Mouse (Mus musculus): ENCODE results near the gene Tcf20. TPM values are rescaled to one million over a fixed set of nuclear protein-coding genes. Genes with fewer than 3 reads are reported as not detected.

Gene Tcf20
- total RNA-seq, 1 experiment = 143 TPM

GRCm38 (mm10) chr15:82917207-82917844 lies 70.3 kb downstream of the Tcf20 start:
- no peak overlapping the region for H3K27ac ChIP-seq (ENCODE audit: insufficient read depth, low read depth, low read length, poor library complexity, severe bottlenecking)
- no peaks in the 10 kb centered on the region; a peak in 1 of 4 replicates for H3K4me1 ChIP-seq (ENCODE audit: control insufficient read depth in 2 of 2, insufficient read depth in 2 of 2, low read length in 2 of 2, poor library complexity in 1 of 2)
- TF ChIP-seq CHD2 (IDR thresholded peaks at IDR 0.05; ENCODE audit: low read depth, low read length) = no peak
- no peaks in the 10 kb centered on the region for H3K9me3 ChIP-seq (ENCODE audit: control insufficient read depth, insufficient read depth, low read depth, low read length)
- peak overlapping the region; percentile 27 to 58; a peak in 2 of 4 replicates for H3K4me3 ChIP-seq (ENCODE audit: insufficient read depth in 1 of 2, low read depth in 1 of 2, low read length in 2 of 2, poor library complexity in 1 of 2, severe bottlenecking in 1 of 2)
- H3K9ac ChIP-seq (ENCODE audit: insufficient read depth, low read depth, low read length, poor library complexity, severe bottlenecking) = peak overlapping the region; percentile 58; the same call in 1 of the 2 replicates
- no peaks in the 10 kb centered on the region for H3K36me3 ChIP-seq (ENCODE audit: control insufficient read depth, insufficient read depth, low read length, poor library complexity, severe bottlenecking)
- DNase-seq (ENCODE audit: low read depth, low spot score) = no peak
- in situ Hi-C loops (cut with MboI; ENCODE audit: low sequenced_read_pairs in 2 of 2, unreplicated experiment in 2 of 2) = no loop called here

GRCm38 (mm10) chr15:82914455-82914854 lies 73.2 kb downstream of the Tcf20 start:
- Histone ChIP-seq H3K4me1 (ENCODE audit: control insufficient read depth in 2 of 2, insufficient read depth in 2 of 2, low read length in 2 of 2, poor library complexity in 1 of 2) (peaks cover 0 to 16% of the 10 kb centered on the region in 2 experiments; a peak in 2 of 4 replicates), H3K9me3 (ENCODE audit: control insufficient read depth, insufficient read depth, low read depth, low read length) (no peaks in the 10 kb centered on the region), H3K9ac (ENCODE audit: insufficient read depth, low read depth, low read length, poor library complexity, severe bottlenecking) (no peak overlapping the region), H3K27ac (ENCODE audit: insufficient read depth, low read depth, low read length, poor library complexity, severe bottlenecking) (no peak overlapping the region), H3K36me3 (ENCODE audit: control insufficient read depth, insufficient read depth, low read length, poor library complexity, severe bottlenecking) (no peaks in the 10 kb centered on the region), H3K4me3 (ENCODE audit: insufficient read depth in 1 of 2, low read depth in 1 of 2, low read length in 2 of 2, poor library complexity in 1 of 2, severe bottlenecking in 1 of 2) (no peak overlapping the region)
- no peak for DNase-seq (ENCODE audit: low read depth, low spot score)
- in situ Hi-C loops (cut with MboI; ENCODE audit: low sequenced_read_pairs in 2 of 2, unreplicated experiment in 2 of 2) = no loop called here
- TF ChIP-seq ZNF384 (IDR thresholded peaks at IDR 0.05; ENCODE audit: low read depth, low read length) = no peak
- TF ChIP-seq ZC3H11A (IDR thresholded peaks at IDR 0.05; ENCODE audit: borderline replicate concordance, low read depth, low read length) = no peak
- no peak for TF ChIP-seq HCFC1 (IDR thresholded peaks at IDR 0.05; ENCODE audit: borderline replicate concordance, insufficient read depth, low read length)
- TF ChIP-seq MAFK (IDR thresholded peaks at IDR 0.05; ENCODE audit: insufficient read depth, low read depth, low read length) = no peak
- no peak for TF ChIP-seq CHD2 (IDR thresholded peaks at IDR 0.05; ENCODE audit: low read depth, low read length)

GRCm38 (mm10) chr15:82911965-82912337 lies 75.7 kb downstream of the Tcf20 start:
- H3K9me3 ChIP-seq (ENCODE audit: control insufficient read depth, insufficient read depth, low read depth, low read length) = no peaks in the 10 kb centered on the region
- peak overlapping the region; percentile 31 to 60; a peak in 3 of 4 replicates for H3K4me3 ChIP-seq (ENCODE audit: insufficient read depth in 1 of 2, low read depth in 1 of 2, low read length in 2 of 2, poor library complexity in 1 of 2, severe bottlenecking in 1 of 2)
- H3K27ac ChIP-seq (ENCODE audit: insufficient read depth, low read depth, low read length, poor library complexity, severe bottlenecking) = no peak overlapping the region
- TF ChIP-seq ZC3H11A (IDR thresholded peaks at IDR 0.05; ENCODE audit: borderline replicate concordance, low read depth, low read length) (no peak), CHD2 (IDR thresholded peaks at IDR 0.05; ENCODE audit: low read depth, low read length) (no peak), HCFC1 (IDR thresholded peaks at IDR 0.05; ENCODE audit: borderline replicate concordance, insufficient read depth, low read length) (no peak), ZNF384 (IDR thresholded peaks at IDR 0.05; ENCODE audit: low read depth, low read length) (no peak), MAFK (IDR thresholded peaks at IDR 0.05; ENCODE audit: insufficient read depth, low read depth, low read length) (no peak)
- in situ Hi-C loops (cut with MboI; ENCODE audit: low sequenced_read_pairs in 2 of 2, unreplicated experiment in 2 of 2) = no loop called here
- no peak for DNase-seq (ENCODE audit: low read depth, low spot score)
- no peaks in the 10 kb centered on the region for H3K36me3 ChIP-seq (ENCODE audit: control insufficient read depth, insufficient read depth, low read length, poor library complexity, severe bottlenecking)
- peaks cover 0 to 21% of the 10 kb centered on the region in 2 experiments; a peak in 2 of 4 replicates for H3K4me1 ChIP-seq (ENCODE audit: control insufficient read depth in 2 of 2, insufficient read depth in 2 of 2, low read length in 2 of 2, poor library complexity in 1 of 2)
- peak overlapping the region; percentile 14; the same call in 1 of the 2 replicates for H3K9ac ChIP-seq (ENCODE audit: insufficient read depth, low read depth, low read length, poor library complexity, severe bottlenecking)

GRCm38 (mm10) chr15:82911001-82911964 lies 76.4 kb downstream of the Tcf20 start:
- Histone ChIP-seq H3K27ac (ENCODE audit: insufficient read depth, low read depth, low read length, poor library complexity, severe bottlenecking) (no peak overlapping the region), H3K4me3 (ENCODE audit: insufficient read depth in 1 of 2, low read depth in 1 of 2, low read length in 2 of 2, poor library complexity in 1 of 2, severe bottlenecking in 1 of 2) (peak overlapping the region; percentile 31 to 60; a peak in 3 of 4 replicates), H3K36me3 (ENCODE audit: control insufficient read depth, insufficient read depth, low read length, poor library complexity, severe bottlenecking) (no peaks in the 10 kb centered on the region), H3K9ac (ENCODE audit: insufficient read depth, low read depth, low read length, poor library complexity, severe bottlenecking) (peak overlapping the region; percentile 14; the same call in 1 of the 2 replicates), H3K4me1 (ENCODE audit: control insufficient read depth in 2 of 2, insufficient read depth in 2 of 2, low read length in 2 of 2, poor library complexity in 1 of 2) (peaks cover 0 to 21% of the 10 kb centered on the region in 2 experiments; a peak in 2 of 4 replicates), H3K9me3 (ENCODE audit: control insufficient read depth, insufficient read depth, low read depth, low read length) (no peaks in the 10 kb centered on the region)
- DNase-seq (ENCODE audit: low read depth, low spot score) = no peak
- in situ Hi-C loops (cut with MboI; ENCODE audit: low sequenced_read_pairs in 2 of 2, unreplicated experiment in 2 of 2) = no loop called here
- TF ChIP-seq ZNF384 (IDR thresholded peaks at IDR 0.05; ENCODE audit: low read depth, low read length) (no peak), CHD2 (IDR thresholded peaks at IDR 0.05; ENCODE audit: low read depth, low read length) (no peak), MAFK (IDR thresholded peaks at IDR 0.05; ENCODE audit: insufficient read depth, low read depth, low read length) (no peak), HCFC1 (IDR thresholded peaks at IDR 0.05; ENCODE audit: borderline replicate concordance, insufficient read depth, low read length) (no peak), ZC3H11A (IDR thresholded peaks at IDR 0.05; ENCODE audit: borderline replicate concordance, low read depth, low read length) (no peak)
